Mouse (Mus musculus): ENCODE measurements around the gene Elovl6.

The Elovl6 gene

DNA sequence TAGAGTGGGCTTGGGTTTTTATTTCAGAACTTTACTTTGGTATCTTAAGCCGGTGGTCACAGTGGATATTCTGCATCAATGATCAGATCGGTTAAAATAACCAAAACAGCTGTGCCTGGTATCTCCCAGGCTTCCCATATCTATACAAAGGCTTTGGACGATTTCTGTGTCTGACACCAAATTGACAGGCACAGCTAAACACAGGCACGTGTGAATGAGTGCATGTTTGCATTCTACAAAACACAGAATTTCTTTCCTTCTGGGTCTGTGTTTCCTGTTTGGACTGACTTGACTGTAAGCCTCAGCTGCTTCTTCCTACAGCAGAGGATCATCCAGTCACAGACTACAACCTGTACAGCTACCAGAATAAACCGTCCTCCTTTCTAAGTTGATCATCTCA lies 107.5 kb downstream of the Elovl6 start:
- in situ Hi-C loops (cut with MboI; ENCODE audit: low sequenced_read_pairs): no loop called here

GRCm38 (mm10) chr3:129640211-129641000 lies 108.3 kb downstream of the Elovl6 start:
- in situ Hi-C loops (cut with MboI; ENCODE audit: low sequenced_read_pairs): no loop called here

- in situ Hi-C loops (cut with MboI; ENCODE audit: low sequenced_read_pairs): no loop called here
These were observed 109.5 kb downstream of the Elovl6 start for GRCm38 (mm10) chr3:129641621-129642020.

GRCm38 (mm10) chr3:129645409-129645808 lies 113.3 kb downstream of the Elovl6 start:
- in situ Hi-C loops (cut with MboI; ENCODE audit: low sequenced_read_pairs): no loop called here

DNA sequence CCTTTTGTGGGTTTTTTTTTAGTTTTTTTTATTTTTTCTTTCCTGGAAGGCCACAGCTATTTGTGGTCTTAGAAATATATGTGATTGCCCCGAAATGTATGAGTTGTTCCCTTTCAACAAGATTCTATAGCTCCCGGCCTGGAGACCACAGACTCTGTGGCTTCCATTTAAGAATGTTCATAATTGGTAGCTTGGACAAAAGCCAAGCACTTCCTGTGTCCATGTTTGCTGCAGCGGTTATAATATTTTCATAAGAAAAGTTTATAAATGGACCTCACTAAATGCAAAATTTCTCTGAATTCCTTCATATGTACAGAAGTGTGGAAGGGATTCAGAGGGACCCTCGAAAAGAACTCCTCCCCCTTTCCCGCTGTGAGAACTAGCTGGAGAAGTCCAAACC lies 114.6 kb downstream of the Elovl6 start:
- in situ Hi-C loops (cut with MboI; ENCODE audit: low sequenced_read_pairs): no loop called here

DNA sequence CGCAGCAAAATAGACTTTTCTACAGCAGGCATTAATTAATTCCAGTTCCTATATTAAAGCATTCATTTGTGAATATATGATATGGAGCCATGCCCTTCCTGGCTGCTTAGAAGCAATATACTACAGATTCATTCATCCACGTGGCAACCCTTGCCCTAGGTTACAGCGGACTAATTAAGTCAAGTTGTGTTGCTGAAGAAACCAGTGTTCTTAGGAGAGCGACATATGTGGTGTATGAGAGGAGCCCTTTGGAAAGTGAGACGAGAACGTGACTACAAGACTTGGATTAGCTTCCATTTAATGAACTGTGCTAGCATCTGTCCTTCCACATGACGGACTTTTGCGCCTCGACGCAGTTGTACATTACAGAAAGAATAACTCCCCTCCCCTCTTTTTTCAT lies 115.2 kb downstream of the Elovl6 start:
- in situ Hi-C loops (cut with MboI; ENCODE audit: low sequenced_read_pairs): no loop called here

GRCm38 (mm10) chr3:129648598-129648997 lies 116.4 kb downstream of the Elovl6 start:
- in situ Hi-C loops (cut with MboI; ENCODE audit: low sequenced_read_pairs): no loop called here

- in situ Hi-C loops (cut with MboI; ENCODE audit: low sequenced_read_pairs): no loop called here
These were observed 117.6 kb downstream of the Elovl6 start for GRCm38 (mm10) chr3:129649586-129650292.

DNA sequence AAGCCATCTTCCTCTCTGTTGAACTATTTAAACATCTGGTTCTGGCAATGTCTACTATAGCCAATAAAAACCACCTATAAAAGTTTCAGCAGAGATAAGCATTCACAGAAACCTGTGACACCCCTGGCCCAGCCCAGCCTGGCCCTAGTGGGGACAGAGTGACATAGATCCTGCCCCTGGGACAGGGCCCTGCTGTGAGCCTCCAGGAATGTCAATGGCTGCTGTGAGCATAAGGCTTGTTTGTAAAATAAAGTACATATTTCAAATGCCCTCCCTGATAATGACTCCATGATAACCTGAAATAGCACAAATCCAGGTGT lies 118.1 kb downstream of the Elovl6 start:
- in situ Hi-C loops (cut with MboI; ENCODE audit: low sequenced_read_pairs): no loop called here

- in situ Hi-C loops (cut with MboI; ENCODE audit: low sequenced_read_pairs): no loop called here
These were observed 118.8 kb downstream of the Elovl6 start for GRCm38 (mm10) chr3:129650931-129651330.

DNA sequence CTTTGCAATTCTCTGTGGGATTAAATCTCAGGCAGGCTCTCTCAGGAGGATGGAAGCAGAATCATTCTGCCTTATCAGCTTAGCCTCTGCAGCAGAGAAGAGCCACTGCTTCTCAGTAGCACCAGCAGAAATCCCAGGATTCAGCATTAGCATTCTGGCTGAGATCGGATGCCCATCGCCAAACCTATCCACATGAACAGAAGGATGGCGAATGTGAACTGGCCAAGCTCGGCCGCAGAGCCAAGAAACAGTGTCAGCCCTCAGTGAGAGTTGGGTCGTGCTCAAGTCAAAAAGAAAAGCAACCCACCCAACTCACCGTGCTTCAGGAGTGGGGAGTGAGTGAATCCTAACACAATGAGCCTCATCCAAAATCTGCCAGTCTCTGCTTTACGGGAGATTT lies 119.6 kb downstream of the Elovl6 start:
- in situ Hi-C loops (cut with MboI; ENCODE audit: low sequenced_read_pairs): no loop called here

- in situ Hi-C loops (cut with MboI; ENCODE audit: low sequenced_read_pairs): no loop called here
These were observed 120.3 kb downstream of the Elovl6 start for GRCm38 (mm10) chr3:129652476-129652875.

DNA sequence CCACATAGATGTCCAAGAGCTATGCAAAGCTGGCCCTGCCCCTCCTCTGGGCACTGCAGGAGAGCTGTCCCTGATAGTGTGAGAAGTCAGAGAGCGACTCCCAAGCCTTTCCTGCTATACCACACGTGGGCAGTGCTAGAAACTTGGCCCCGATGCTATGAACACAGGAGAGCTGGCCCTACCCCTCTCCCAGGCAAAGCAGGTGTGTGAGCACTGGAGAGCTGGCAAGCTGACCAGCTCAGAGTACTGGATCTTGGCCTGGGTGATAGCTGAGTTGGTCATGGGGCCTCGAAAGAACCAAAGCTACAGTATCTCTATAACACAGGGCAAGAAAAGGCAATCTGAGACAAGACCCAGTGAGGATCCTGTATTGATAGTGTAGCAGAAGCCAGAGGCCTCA lies 124.4 kb downstream of the Elovl6 start:
- in situ Hi-C loops (cut with MboI; ENCODE audit: low sequenced_read_pairs): no loop called here

DNA sequence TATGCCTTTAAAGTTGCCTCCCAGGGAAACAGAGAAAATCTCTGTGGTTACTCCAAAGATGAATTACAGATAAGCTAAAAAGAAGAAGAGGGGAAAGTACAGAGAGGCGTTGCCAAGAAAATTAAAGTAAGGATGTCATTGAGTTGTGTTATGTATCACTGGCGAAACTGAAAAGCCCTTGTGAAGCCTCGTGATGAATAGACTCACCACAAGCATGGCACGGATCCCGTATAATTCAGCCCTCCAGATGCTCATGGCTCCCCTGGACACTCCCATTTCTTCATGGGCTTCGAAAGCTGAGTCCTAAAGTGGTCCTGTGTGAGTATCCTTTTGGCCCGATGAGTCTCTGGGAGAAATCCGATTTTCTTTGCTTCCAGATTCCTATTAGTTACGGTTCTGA lies 125.1 kb downstream of the Elovl6 start:
- in situ Hi-C loops (cut with MboI; ENCODE audit: low sequenced_read_pairs): no loop called here

GRCm38 (mm10) chr3:129657775-129658174 lies 125.6 kb downstream of the Elovl6 start:
- in situ Hi-C loops (cut with MboI; ENCODE audit: low sequenced_read_pairs): no loop called here

DNA sequence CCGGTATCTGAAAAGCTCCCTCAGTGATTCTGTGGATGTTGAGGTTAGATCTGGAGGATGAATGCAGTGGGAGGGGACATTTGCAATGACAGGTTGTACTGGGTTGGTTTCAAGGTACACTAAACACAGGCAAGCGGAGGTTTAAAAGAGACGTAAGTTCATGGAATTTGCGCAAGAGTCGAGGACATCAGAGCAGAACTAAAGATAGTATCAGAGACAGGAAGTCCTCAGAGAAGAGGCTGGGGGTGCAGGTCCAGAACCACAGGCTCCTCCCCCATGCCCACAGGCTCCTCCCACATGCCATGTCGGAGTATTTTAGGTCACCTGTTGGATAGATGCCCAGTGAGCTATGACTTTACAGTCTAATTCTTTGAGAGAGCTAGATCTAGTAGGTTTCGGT lies 126.6 kb downstream of the Elovl6 start:
- in situ Hi-C loops (cut with MboI; ENCODE audit: low sequenced_read_pairs): no loop called here

- in situ Hi-C loops (cut with MboI; ENCODE audit: low sequenced_read_pairs): no loop called here
These were observed 131.8 kb downstream of the Elovl6 start for GRCm38 (mm10) chr3:129663906-129664305.

GRCm38 (mm10) chr3:129675923-129676322 lies 143.8 kb downstream of the Elovl6 start:
- in situ Hi-C loops (cut with MboI; ENCODE audit: low sequenced_read_pairs): no loop called here

GRCm38 (mm10) chr3:129680258-129680657 lies 148.1 kb downstream of the Elovl6 start:
- in situ Hi-C loops (cut with MboI; ENCODE audit: low sequenced_read_pairs): no loop called here

DNA sequence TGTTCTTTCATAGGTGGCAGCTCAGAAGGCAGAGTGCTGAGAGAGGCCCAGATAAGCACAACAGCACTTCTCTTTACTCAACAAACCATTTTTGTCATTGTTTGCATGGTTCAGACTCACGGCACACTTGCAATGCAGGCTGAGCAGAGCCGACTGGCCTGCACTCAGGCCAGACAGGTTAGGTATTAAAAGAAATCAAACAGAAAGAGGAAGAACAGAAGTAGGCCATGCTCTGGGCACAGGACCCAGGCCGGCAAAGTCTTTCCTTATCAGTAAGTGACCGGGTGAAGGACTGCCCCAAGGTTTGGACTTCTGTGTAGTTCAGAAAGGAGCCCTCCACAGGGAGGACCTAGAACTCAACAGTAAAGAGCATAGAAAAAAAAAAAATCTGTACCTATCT lies 149.7 kb downstream of the Elovl6 start:
- in situ Hi-C loops (cut with MboI; ENCODE audit: low sequenced_read_pairs): no loop called here

DNA sequence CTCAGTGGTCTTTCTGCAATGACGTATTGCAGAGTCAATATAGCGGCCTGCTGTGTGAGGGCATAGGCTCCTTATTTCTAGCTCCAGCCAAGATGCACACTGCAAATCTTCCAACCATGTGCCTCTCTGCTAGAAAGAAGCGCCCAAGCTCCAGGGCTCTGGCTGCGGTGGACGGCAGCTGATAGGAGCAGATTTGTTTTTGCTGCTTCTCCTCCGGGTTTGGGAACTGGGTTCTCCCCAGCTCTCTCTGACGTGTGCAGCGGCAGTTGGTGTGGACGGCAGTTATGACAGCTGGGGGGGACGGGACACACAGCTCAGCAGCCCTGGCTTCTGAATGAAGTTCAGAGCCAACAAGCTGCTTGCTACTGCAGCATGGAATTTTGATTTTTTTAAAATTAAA lies 150.2 kb downstream of the Elovl6 start:
- in situ Hi-C loops (cut with MboI; ENCODE audit: low sequenced_read_pairs): no loop called here

GRCm38 (mm10) chr3:129683060-129683679 lies 151.0 kb downstream of the Elovl6 start:
- in situ Hi-C loops (cut with MboI; ENCODE audit: low sequenced_read_pairs): no loop called here

Measured in CH12F3 (cell line).